Mouse (Mus musculus) myocyte (in vitro differentiated cells): ENCODE data around the gene Crk. TPM values are rescaled to one million over a fixed set of nuclear protein-coding genes. Genes with fewer than 3 reads are reported as not detected.

Experiments used
- H3K27me3 ChIP-seq: one replicate; pipeline ENCODE4 v1.6.1; 2011; ENCODE audit not compliant: control insufficient read depth, insufficient read depth, insufficient read length
- H3K36me3 ChIP-seq: one replicate; pipeline ENCODE4 v1.6.1; 2011; ENCODE audit not compliant: control insufficient read depth, insufficient read depth
- H3K4me2 ChIP-seq: one replicate; pipeline ENCODE4 v1.6.1; 2011; ENCODE audit warnings: low read depth, control low read depth
- H3K4me3 ChIP-seq: one replicate; pipeline ENCODE4 v1.5.1; 2011; ENCODE audit warnings: mild to moderate bottlenecking, control low read depth, moderate library complexity
- H3K79me2 ChIP-seq: one replicate; pipeline ENCODE4 v1.6.1; 2011; ENCODE audit not compliant: control insufficient read depth, insufficient read depth
- H3ac ChIP-seq: one replicate; pipeline ENCODE4 v1.6.1; 2011; ENCODE audit not compliant: control insufficient read depth, insufficient read length
- CEBPB ChIP-seq: IDR thresholded peaks from 2 replicates; pipeline ENCODE4 v1.6.1; 2011; ENCODE audit warnings: mild to moderate bottlenecking, moderate library complexity; ENCODE audit not compliant: poor library complexity, insufficient read depth, severe bottlenecking
- E2F4 ChIP-seq: IDR thresholded peaks from one replicate; pipeline ENCODE4 v1.6.1; 2011; ENCODE audit warnings: mild to moderate bottlenecking, control low read depth, moderate library complexity; ENCODE audit not compliant: insufficient read depth
- MAX ChIP-seq: IDR thresholded peaks from one replicate; pipeline ENCODE4 v1.6.1; 2011; ENCODE audit warnings: low read depth, mild to moderate bottlenecking, control low read depth
- MYOD1 ChIP-seq, 3 experiments: IDR thresholded peaks; one replicate each; pipeline ENCODE4 v1.6.1; 2011; ENCODE audit warnings: control low read depth in 2 of 3, low read depth in 2 of 3, mild to moderate bottlenecking in 2 of 3, moderate library complexity in 1 of 3; ENCODE audit not compliant: insufficient read length in 2 of 3, control insufficient read depth in 1 of 3
- MYOG ChIP-seq, 3 experiments: IDR thresholded peaks; one replicate each; pipeline ENCODE4 v1.6.1; 2011; ENCODE audit warnings: control low read depth in 2 of 3, low read depth in 2 of 3, mild to moderate bottlenecking in 2 of 3; ENCODE audit not compliant: insufficient read length in 2 of 3, control insufficient read depth in 1 of 3, insufficient read depth in 1 of 3
- POLR2A ChIP-seq: IDR thresholded peaks from one replicate; pipeline ENCODE4 v1.6.1; 2011; ENCODE audit warnings: low read depth, mild to moderate bottlenecking, control low read depth, moderate library complexity; ENCODE audit not compliant: insufficient read length
- POLR2AphosphoS2 ChIP-seq: IDR thresholded peaks from one replicate; pipeline ENCODE4 v1.6.1; 2011; ENCODE audit warnings: low read depth, control low read depth; ENCODE audit not compliant: insufficient read length
- REST ChIP-seq: IDR thresholded peaks from one replicate; pipeline ENCODE4 v1.6.1; 2011; ENCODE audit warnings: mild to moderate bottlenecking, control low read depth, moderate library complexity; ENCODE audit not compliant: insufficient read depth, insufficient read length
- SRF ChIP-seq: IDR thresholded peaks from one replicate; pipeline ENCODE4 v1.6.1; 2011; ENCODE audit warnings: low read depth; ENCODE audit not compliant: control insufficient read depth, insufficient read length
- TCF12 ChIP-seq: IDR thresholded peaks from one replicate; pipeline ENCODE4 v1.6.1; 2011; ENCODE audit warnings: mild to moderate bottlenecking, control low read depth; ENCODE audit not compliant: poor library complexity, insufficient read depth, severe bottlenecking
- TCF3 ChIP-seq: IDR thresholded peaks from one replicate; pipeline ENCODE4 v1.6.1; 2011; ENCODE audit warnings: low read depth, control low read depth; ENCODE audit not compliant: insufficient read length
- USF1 ChIP-seq: IDR thresholded peaks from one replicate; pipeline ENCODE4 v1.6.1; 2011; ENCODE audit warnings: low read depth, mild to moderate bottlenecking, control low read depth, moderate library complexity
- polyA plus RNA-seq: library from polyadenylated mRNA; unstranded; fragments of >200 nt; fragmentation: generic; extraction: Trizol; gene quantifications from one replicate; pipeline ENCODE4 v1.2.1, GENCODE M21; 2012; ENCODE audit warnings: missing spikeins

Gene Crk
- 34.5 TPM for polyA plus RNA-seq

GRCm38 (mm10) chr11:75678747-75679438, at the start of gene Crk:
Gene Crk (plus strand): TSS chr11:75679259.
- H3K36me3 ChIP-seq = peaks cover 8% of the 10 kb centered on the region
- H3ac ChIP-seq = peak within 1 kb of the TSS; percentile 89
- TF ChIP-seq CEBPB = no peak
- TF ChIP-seq POLR2A = peak; percentile 93
- TF ChIP-seq SRF = peak; percentile 43
- TF ChIP-seq E2F4 = peak; percentile 4
- no peak for TF ChIP-seq MAX
- peak; percentile 77 for TF ChIP-seq POLR2AphosphoS2
- TF ChIP-seq TCF12 = no peak
- TF ChIP-seq TCF3 = no peak
- peak in 1 of 3 experiments; percentile 9 for TF ChIP-seq MYOG (IDR thresholded peaks at IDR 0.05; ENCODE audit: control insufficient read depth in 1 of 3, insufficient read depth in 1 of 3, insufficient read length in 2 of 3, low read depth in 2 of 3)
- TF ChIP-seq MYOD1 (IDR thresholded peaks at IDR 0.05; ENCODE audit: control insufficient read depth in 1 of 3, insufficient read length in 2 of 3, low read depth in 2 of 3) = peak in 1 of 3 experiments; percentile 6
- no peaks in the 10 kb centered on the region for H3K27me3 ChIP-seq
- H3K4me2 ChIP-seq = peak within 1 kb of the TSS; percentile 77
- H3K4me3 ChIP-seq = peak within 1 kb of the TSS; percentile 78
- H3K79me2 ChIP-seq = peaks cover 46% of the 10 kb centered on the region

- H3K4me2 ChIP-seq = peak overlapping the region; percentile 96
- H3K36me3 ChIP-seq = peaks cover 13% of the 10 kb centered on the region
- H3K4me3 ChIP-seq = peak overlapping the region; percentile 76
- no peaks in the 10 kb centered on the region for H3K27me3 ChIP-seq
- H3ac ChIP-seq = peak overlapping the region; percentile 69
- TF ChIP-seq MYOD1 (IDR thresholded peaks at IDR 0.05; ENCODE audit: control insufficient read depth in 1 of 3, insufficient read length in 2 of 3, low read depth in 2 of 3) = no peak
- no peak for TF ChIP-seq MAX
- TF ChIP-seq POLR2A = no peak
- no peak for TF ChIP-seq TCF3
- TF ChIP-seq TCF12 = no peak
- TF ChIP-seq MYOG (IDR thresholded peaks at IDR 0.05; ENCODE audit: control insufficient read depth in 1 of 3, insufficient read depth in 1 of 3, insufficient read length in 2 of 3, low read depth in 2 of 3) = no peak
- no peak for TF ChIP-seq USF1
- no peak for TF ChIP-seq CEBPB
- no peak for TF ChIP-seq POLR2AphosphoS2
- no peak for TF ChIP-seq REST
- no peak for TF ChIP-seq SRF
- no peak for TF ChIP-seq E2F4
- no peaks in the 10 kb centered on the region for H3K79me2 ChIP-seq
These were observed 49.0 kb upstream of the Crk start for GRCm38 (mm10) chr11:75630098-75630497.

- H3K36me3 ChIP-seq = peaks cover 9% of the 10 kb centered on the region
- H3K4me3 ChIP-seq = peak within 1 kb of the TSS; percentile 76
- H3K79me2 ChIP-seq = no peaks in the 10 kb centered on the region
- peak within 1 kb of the TSS; percentile 69 for H3ac ChIP-seq
- H3K27me3 ChIP-seq = no peaks in the 10 kb centered on the region
- TF ChIP-seq POLR2A (peak; percentile 93), TCF12 (no peak), TCF3 (no peak), MAX (no peak), POLR2AphosphoS2 (peak; percentile 99), MYOD1 (IDR thresholded peaks at IDR 0.05; ENCODE audit: control insufficient read depth in 1 of 3, insufficient read length in 2 of 3, low read depth in 2 of 3) (peak in 1 of 3 experiments; percentile 31), USF1 (no peak), SRF (peak; percentile 31), REST (peak; percentile 16), MYOG (IDR thresholded peaks at IDR 0.05; ENCODE audit: control insufficient read depth in 1 of 3, insufficient read depth in 1 of 3, insufficient read length in 2 of 3, low read depth in 2 of 3) (peak in 1 of 3 experiments; percentile 24), E2F4 (peak; percentile 7), CEBPB (no peak)
- H3K4me2 ChIP-seq = peak within 1 kb of the TSS; percentile 96
These were observed 48.3 kb upstream of the Crk start, which contains the start of gene Inpp5k for GRCm38 (mm10) chr11:75630645-75631229. Gene Inpp5k (plus strand): TSS chr11:75630988.

GRCm38 (mm10) chr11:75631561-75632225, 47.4 kb upstream of the Crk start:
- Histone ChIP-seq H3K4me3 (peak overlapping the region; percentile 76), H3K36me3 (peaks cover 13% of the 10 kb centered on the region)
- TF ChIP-seq MYOD1 (IDR thresholded peaks at IDR 0.05; ENCODE audit: control insufficient read depth in 1 of 3, insufficient read length in 2 of 3, low read depth in 2 of 3) (no peak), POLR2A (no peak), E2F4 (no peak), REST (no peak), TCF3 (no peak), CEBPB (no peak), SRF (no peak), USF1 (no peak), MYOG (IDR thresholded peaks at IDR 0.05; ENCODE audit: control insufficient read depth in 1 of 3, insufficient read depth in 1 of 3, insufficient read length in 2 of 3, low read depth in 2 of 3) (no peak), TCF12 (no peak), MAX (no peak), POLR2AphosphoS2 (no peak)

More at GRCm38 (mm10) chr11:75631561-75632225, 47.4 kb upstream of the Crk start:
- Histone ChIP-seq H3K27me3 (no peaks in the 10 kb centered on the region), H3K79me2 (no peaks in the 10 kb centered on the region), H3ac (peak overlapping the region; percentile 69), H3K4me2 (peak overlapping the region; percentile 82)
